Mouse (Mus musculus): ENCODE data around the gene Patj. TPM values are rescaled to one million over a fixed set of nuclear protein-coding genes. Genes with fewer than 3 reads are reported as not detected.
"Not testable (repeated sequence)": the region's sequence is repeated elsewhere in the genome, so short reads cannot be mapped to it uniquely, and the experiment has no call there.

Patj gene
- polyA plus RNA-seq, 1 experiment from 2014 or later, result 8.9 TPM

DNA sequence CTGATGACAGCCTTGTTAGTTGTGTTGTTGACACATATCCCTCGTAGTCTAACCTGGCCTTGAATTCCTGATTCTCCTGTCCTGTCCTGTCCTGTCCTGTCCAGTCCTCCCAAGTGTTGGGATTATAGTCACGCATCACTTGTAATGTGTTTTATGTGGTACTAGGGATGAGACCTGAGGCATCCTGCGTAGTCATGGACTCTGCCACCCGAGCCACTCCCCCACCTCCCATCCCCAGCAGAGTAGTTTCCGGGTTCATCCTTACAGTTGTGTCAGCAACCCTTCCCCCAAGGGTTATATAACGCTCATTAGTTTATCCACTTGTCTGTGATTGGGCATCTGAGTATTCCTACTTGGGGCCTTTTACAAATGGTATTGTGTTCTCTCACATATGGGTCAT is 8.8 kb downstream of the Patj start:
- no peak for ATAC-seq (ENCODE audit: extremely low read depth, insufficient number of reproducible peaks, low FRiP score, low TSS enrichment)
- Histone ChIP-seq H3K27ac (replicated peaks) (no peak overlapping the region), H3K9me3 (no peaks in the 10 kb centered on the region), H3K27me3 (replicated peaks) (no peaks in the 10 kb centered on the region), H3K9ac (no peak overlapping the region), H3K36me3 (peaks cover 12% of the 10 kb centered on the region; the same call in 1 of the 2 replicates), H3K4me3 (no peak overlapping the region), H3K4me2 (no peak overlapping the region), H3K4me1 (peaks cover 17% of the 10 kb centered on the region)
- WGBS, result 80% methylated on average over 6 of the region's 6 CpGs

DNA sequence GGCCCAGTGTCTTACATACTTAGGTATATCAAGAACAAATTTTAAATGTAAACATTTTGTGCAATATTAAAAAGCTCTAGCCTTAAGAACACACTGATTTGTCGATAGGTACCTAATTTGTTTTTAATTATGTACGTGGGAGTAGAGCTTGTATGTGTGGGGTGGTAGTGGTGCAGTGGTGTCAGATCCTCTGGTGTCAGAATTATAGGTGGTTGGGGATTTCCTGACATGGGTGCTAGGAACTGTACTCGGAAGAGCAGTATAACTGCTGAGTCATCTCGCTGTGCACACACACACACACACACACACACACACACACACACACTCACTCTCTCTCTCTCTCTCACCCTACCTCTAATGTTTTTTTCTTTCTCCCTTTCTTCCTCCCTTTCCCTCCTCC is 12.9 kb downstream of the Patj start:
- H3K27me3 ChIP-seq (replicated peaks), result no peaks in the 10 kb centered on the region
- no peaks in the 10 kb centered on the region for H3K9me3 ChIP-seq
- H3K36me3 ChIP-seq, result peaks cover 32% of the 10 kb centered on the region
- no peak for ATAC-seq (ENCODE audit: extremely low read depth, insufficient number of reproducible peaks, low FRiP score, low TSS enrichment)
- no peak overlapping the region for H3K4me3 ChIP-seq
- no peak overlapping the region for H3K4me2 ChIP-seq
- 0 out of 2 replicates have a peak, but pooled peaks cover 3% of the 10 kb centered on the region for H3K4me1 ChIP-seq
- WGBS, result 88% methylated on average over 4 of the region's 4 CpGs
- H3K27ac ChIP-seq (replicated peaks), result no peak overlapping the region
- H3K9ac ChIP-seq, result no peak overlapping the region

DNA sequence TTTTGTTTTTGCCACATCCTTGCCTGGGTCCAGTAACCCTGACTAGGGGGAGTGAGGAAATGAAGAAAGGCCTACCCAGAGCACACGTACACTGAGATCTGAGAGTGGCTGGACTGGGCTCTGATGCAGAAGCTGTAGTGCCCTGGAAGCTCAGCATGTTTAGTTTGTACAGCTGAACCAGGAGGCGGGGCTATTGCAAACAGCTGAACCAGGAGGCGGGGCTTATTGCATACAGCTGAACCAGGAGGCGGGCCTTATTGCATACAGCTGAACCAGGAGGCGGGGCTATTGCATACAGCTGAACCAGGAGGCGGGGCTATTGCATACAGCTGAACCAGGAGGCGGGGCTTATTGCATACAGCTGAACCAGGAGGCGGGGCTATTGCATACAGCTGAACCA is 19.6 kb downstream of the Patj start:
- not testable (repeated sequence) for ATAC-seq (ENCODE audit: extremely low read depth, insufficient number of reproducible peaks, low FRiP score, low TSS enrichment); H3K27ac ChIP-seq (replicated peaks); H3K9ac ChIP-seq; H3K4me1 ChIP-seq; H3K4me2 ChIP-seq; H3K4me3 ChIP-seq; H3K9me3 ChIP-seq; H3K27me3 ChIP-seq (replicated peaks)
- WGBS, result 86% methylated on average over 8 of the region's 8 CpGs
- H3K36me3 ChIP-seq, result peaks cover 45% of the 10 kb centered on the region

DNA sequence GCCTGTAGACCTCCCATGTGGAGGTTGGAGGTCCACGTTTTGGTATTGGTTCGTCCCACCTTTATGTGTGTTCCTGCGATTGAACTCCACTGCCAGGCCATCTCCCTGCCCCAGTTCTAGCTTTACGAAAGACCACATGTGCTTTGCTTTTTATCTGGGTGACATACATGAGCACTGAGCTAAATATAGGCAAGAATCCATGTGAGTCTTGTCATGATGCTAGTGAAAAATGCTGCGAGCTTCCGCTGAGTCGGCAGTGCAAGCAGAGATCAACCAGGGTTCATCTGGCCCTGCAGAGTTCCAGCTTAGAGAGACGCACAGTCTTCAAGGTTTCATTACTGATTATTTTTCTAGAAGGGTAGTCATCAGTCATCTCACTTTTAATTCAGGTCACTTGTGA is 32.8 kb downstream of the Patj start:
- H3K27ac ChIP-seq (replicated peaks), result peak overlapping the region; percentile 70
- no peak; the same call in 1 of the 2 replicates for ATAC-seq (ENCODE audit: extremely low read depth, insufficient number of reproducible peaks, low FRiP score, low TSS enrichment)

DNA sequence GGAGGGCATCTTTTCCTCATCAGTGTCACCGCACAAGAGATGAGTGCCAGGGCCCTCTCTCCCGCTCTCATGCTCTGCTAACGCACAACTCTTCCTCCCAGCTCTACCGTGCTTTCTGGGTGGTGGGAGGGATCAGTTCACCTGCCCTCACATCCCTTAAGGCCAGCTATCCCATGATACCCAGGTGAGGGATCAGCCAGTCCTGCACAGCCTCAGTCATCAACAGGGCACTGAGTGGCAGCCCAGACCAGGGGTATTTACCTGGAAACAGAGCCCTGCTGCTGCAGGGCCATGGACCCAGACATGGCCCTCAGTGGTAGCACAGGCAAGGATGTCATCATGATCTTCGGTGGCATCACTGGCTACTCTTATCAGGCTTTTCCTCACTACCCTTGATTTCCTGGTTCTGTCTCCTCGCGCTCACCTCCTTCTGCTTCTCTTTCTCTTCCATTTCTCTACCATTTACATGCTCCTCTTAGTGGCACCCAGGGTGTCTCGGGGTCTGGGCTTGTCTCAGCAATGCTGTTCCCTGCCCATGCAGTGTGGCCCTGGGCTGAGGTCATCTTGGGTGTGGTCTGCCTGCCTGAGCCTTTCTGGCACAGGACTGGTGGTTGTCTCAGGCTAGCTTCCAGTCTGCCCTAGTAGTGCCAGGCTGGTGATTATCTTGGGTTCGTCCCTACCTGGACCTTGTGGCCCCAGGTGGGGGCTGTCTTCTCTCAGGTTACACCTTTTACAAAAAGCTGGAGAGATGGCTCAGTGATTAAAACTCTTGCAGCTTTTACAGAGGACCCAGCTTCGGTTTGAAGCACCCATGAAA is 40.3 kb downstream of the Patj start:
- Histone ChIP-seq H3K9ac (no peak overlapping the region), H3K36me3 (peaks cover 19% of the 10 kb centered on the region), H3K4me2 (no peak overlapping the region), H3K9me3 (no peaks in the 10 kb centered on the region), H3K27ac (replicated peaks) (no peak overlapping the region), H3K4me1 (peaks cover 3% of the 10 kb centered on the region; the same call in 1 of the 2 replicates), H3K27me3 (replicated peaks) (no peaks in the 10 kb centered on the region), H3K4me3 (no peak overlapping the region)
- ATAC-seq (ENCODE audit: extremely low read depth, insufficient number of reproducible peaks, low FRiP score, low TSS enrichment), result no peak
- 70% methylated on average over 10 of the region's 10 CpGs for WGBS

More for the DNA sequence above, 32.8 kb downstream of the Patj start:
- Histone ChIP-seq H3K4me3 (no peak overlapping the region), H3K4me2 (peak overlapping the region; percentile 29), H3K9ac (no peak overlapping the region), H3K4me1 (peaks cover 14% of the 10 kb centered on the region), H3K9me3 (no peaks in the 10 kb centered on the region), H3K36me3 (peaks cover 29% of the 10 kb centered on the region), H3K27me3 (replicated peaks) (no peaks in the 10 kb centered on the region)
- WGBS, result 42% methylated on average over 8 of the region's 8 CpGs

DNA sequence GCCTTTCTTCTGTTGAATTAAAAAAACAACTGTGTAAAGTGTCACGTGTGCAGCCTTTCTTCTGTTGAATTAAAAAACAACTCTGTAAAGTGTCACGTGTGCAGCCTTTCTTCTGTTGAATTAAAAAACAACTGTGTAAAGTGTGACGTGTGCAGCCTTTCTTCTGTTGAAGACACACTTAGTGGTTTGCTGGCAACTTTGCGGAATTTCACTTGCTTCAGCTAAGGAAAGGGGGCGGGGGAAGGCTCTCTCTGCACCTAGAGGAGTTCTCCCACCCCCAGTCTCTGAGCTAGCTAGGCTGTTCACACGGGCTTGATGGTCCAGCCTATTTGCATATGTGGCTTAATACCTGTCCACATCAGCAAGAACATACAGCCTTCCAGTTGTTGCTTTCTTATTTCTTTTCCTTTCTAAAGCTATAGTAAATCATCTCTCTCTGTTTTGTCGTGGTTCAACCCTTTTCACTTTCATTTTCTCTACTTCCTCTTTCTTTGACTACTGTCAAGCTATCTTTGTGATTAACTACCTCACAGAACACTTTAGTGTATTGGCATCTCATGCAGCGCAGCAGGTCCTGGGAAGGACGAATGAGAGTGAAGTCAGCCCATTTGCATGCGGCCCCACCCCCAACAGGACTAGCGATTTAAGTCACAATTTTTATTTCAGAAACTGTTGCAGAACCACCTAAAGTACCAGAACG is 41.2 kb downstream of the Patj start:
- Histone ChIP-seq H3K9ac (no peak overlapping the region), H3K27me3 (replicated peaks) (no peaks in the 10 kb centered on the region), H3K36me3 (peaks cover 12% of the 10 kb centered on the region; the same call in 1 of the 2 replicates), H3K9me3 (no peaks in the 10 kb centered on the region), H3K4me3 (peak overlapping the region; percentile 10; the same call in 1 of the 2 replicates), H3K27ac (replicated peaks) (no peak overlapping the region), H3K4me2 (peak overlapping the region; percentile 28; the same call in 1 of the 2 replicates), H3K4me1 (peaks cover 3% of the 10 kb centered on the region; the same call in 1 of the 2 replicates)
- ATAC-seq (ENCODE audit: extremely low read depth, insufficient number of reproducible peaks, low FRiP score, low TSS enrichment), result no peak
- WGBS, result 67% methylated on average over 12 of the region's 12 CpGs

DNA sequence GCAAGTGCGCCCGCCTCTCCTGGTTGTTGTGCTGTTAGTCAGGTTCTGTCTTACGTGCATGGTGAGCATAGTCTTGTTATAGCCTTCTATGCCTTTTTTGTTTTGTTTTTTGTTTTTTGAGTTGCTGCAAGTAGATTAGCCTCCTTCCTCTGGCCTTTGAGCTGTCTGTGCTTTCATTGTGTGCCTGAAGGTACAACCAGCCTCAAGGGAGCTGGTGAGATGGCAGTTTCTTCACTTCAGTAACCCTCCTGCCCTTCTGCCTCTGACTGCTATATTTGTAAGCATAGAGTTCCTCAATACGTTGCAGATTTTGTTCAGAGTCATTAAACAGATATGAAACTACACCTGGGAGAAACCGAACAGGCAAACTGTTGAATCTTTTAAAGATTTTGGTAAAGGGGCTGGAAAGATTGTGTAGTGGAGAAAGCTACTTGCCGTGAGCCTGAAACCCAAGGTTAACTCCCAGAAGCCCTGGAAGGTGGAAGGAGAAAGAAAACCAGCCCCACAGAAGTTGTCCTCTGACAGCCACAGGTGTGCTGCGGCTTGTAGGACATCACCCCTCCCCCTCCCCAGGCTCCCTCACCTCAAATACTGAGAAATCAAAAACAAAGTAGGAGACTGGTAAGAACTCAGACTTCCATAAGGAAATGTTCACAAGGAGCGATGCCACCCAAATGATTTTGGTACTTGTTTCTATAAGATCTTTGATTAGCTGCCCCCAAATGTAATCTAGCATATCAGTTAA is 43.8 kb downstream of the Patj start:
- H3K27me3 ChIP-seq (replicated peaks), result no peaks in the 10 kb centered on the region
- WGBS, result 80% methylated on average over 8 of the region's 8 CpGs
- ATAC-seq (ENCODE audit: extremely low read depth, insufficient number of reproducible peaks, low FRiP score, low TSS enrichment), result no peak

DNA sequence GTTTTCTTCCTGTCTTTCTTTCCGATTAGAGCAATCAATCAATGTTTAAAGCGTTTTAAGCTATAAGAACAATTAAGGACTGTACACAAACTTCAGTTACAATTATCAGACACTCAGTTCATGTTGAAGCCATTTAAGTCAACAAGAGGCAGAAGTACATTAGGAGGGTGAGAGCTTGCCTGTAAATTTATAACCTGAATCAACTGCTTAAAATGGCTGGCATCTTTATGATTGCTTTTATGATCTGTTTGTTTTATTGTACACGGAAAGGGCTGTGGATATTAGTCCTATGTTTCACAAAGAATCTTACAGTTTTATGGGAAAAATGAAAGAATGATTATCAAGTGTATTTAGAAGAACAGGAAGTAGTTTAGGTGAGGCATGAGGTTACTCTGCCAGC is 45.7 kb downstream of the Patj start:
- 76% methylated on average over 3 of the region's 3 CpGs for WGBS
- Histone ChIP-seq H3K27me3 (replicated peaks) (no peaks in the 10 kb centered on the region), H3K9ac (no peak overlapping the region), H3K4me3 (no peak overlapping the region), H3K36me3 (no peaks in the 10 kb centered on the region), H3K27ac (replicated peaks) (no peak overlapping the region), H3K9me3 (no peaks in the 10 kb centered on the region), H3K4me2 (no peak overlapping the region), H3K4me1 (0 out of 2 replicates have a peak, but pooled peaks cover 3% of the 10 kb centered on the region)
- ATAC-seq (ENCODE audit: extremely low read depth, insufficient number of reproducible peaks, low FRiP score, low TSS enrichment), result no peak

More for the DNA sequence above, 43.8 kb downstream of the Patj start:
- no peak overlapping the region for H3K4me2 ChIP-seq
- H3K9me3 ChIP-seq, result no peaks in the 10 kb centered on the region
- no peaks in the 10 kb centered on the region for H3K36me3 ChIP-seq
- no peak overlapping the region for H3K27ac ChIP-seq (replicated peaks)
- H3K4me3 ChIP-seq, result no peak overlapping the region
- H3K9ac ChIP-seq, result no peak overlapping the region
- 0 out of 2 replicates have a peak, but pooled peaks cover 3% of the 10 kb centered on the region for H3K4me1 ChIP-seq

DNA sequence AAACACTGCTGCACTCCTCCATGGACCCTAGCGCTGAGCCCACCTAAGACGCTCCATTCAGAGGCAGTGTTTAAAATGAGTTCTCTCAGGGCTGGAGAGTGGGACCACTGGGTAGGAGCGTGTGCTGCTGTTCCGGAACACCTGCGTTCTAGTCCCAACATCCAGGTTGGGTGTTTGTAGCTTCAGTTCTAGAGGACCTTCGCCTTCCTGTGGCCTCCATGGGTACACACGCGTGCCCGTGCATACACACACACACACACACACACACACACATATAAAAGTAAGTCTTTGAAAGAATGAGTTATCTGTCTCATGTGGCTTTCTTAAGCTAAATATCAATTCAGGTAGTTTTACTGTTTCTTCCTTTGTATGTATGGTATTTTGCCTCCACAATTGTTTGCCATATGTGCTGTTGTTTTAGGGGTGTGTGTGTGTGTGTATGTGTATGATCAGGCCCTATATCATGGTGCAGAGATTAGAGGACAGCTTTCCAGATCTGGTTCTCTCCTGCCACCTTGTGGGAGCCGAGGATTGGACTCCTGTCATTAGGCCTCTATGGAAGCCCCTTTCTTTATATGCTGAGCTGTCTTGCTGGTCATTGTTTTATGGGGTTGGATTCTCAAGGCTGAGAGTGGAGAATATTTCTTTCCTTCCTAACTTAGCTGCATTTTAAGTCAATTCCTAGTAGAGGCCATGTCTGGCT is 49.0 kb downstream of the Patj start:
- H3K27me3 ChIP-seq (replicated peaks), result no peaks in the 10 kb centered on the region
- no peaks in the 10 kb centered on the region for H3K4me1 ChIP-seq
- H3K9me3 ChIP-seq, result no peaks in the 10 kb centered on the region
- no peak overlapping the region for H3K27ac ChIP-seq (replicated peaks)
- no peak for ATAC-seq (ENCODE audit: extremely low read depth, insufficient number of reproducible peaks, low FRiP score, low TSS enrichment)
- H3K4me3 ChIP-seq, result no peak overlapping the region
- WGBS, result 82% methylated on average over 10 of the region's 10 CpGs
- H3K36me3 ChIP-seq, result no peaks in the 10 kb centered on the region
- no peak overlapping the region for H3K9ac ChIP-seq
- H3K4me2 ChIP-seq, result no peak overlapping the region

DNA sequence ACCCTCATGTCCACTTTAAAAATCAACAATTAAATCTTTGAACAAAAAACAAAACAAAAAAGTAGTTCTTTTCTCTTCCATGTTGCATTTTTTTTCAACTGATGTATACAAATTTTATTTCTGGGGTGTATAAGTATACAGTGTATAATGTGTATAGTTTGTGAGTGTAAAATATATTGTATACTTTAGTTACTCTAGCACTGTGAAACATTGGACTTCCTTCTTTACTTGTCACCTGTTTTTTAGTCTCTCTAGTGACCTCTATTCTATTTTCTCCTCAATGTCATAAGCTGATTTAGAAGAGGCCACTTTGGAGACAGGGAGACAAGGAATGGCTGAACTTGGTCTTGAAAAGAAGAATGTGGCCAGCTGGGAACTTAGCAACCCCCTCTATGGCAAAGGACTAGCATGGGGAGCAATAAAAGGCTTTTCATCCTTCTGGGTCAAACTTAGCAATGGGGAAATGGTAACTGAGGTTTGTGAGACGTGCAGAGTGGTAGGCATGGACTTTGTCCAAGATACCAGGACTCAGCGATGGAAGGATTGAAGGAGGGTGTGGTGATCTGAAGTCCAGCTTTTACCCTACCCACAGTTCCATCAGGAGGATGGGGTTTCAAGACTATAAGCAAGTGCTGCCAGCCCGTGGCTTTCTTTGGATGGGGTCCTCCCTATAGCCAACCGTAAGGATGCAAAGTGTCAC is 54.1 kb downstream of the Patj start:
- Histone ChIP-seq H3K9me3 (no peaks in the 10 kb centered on the region), H3K27me3 (replicated peaks) (no peaks in the 10 kb centered on the region), H3K4me2 (no peak overlapping the region), H3K9ac (no peak overlapping the region), H3K4me1 (peaks cover 27% of the 10 kb centered on the region), H3K27ac (replicated peaks) (no peak overlapping the region; the same call in 1 of the 2 replicates), H3K4me3 (no peak overlapping the region), H3K36me3 (no peaks in the 10 kb centered on the region)
- ATAC-seq (ENCODE audit: extremely low read depth, insufficient number of reproducible peaks, low FRiP score, low TSS enrichment), result no peak
- 64% methylated on average over 4 of the region's 4 CpGs for WGBS
